Mouse (Mus musculus): ENCODE data around the gene Lta. TPM values are rescaled to one million over a fixed set of nuclear protein-coding genes. Genes with fewer than 3 reads are reported as not detected.

The Lta gene
- polyA plus RNA-seq, 1 experiment from 2014 or later, result 0.85 TPM

DNA sequence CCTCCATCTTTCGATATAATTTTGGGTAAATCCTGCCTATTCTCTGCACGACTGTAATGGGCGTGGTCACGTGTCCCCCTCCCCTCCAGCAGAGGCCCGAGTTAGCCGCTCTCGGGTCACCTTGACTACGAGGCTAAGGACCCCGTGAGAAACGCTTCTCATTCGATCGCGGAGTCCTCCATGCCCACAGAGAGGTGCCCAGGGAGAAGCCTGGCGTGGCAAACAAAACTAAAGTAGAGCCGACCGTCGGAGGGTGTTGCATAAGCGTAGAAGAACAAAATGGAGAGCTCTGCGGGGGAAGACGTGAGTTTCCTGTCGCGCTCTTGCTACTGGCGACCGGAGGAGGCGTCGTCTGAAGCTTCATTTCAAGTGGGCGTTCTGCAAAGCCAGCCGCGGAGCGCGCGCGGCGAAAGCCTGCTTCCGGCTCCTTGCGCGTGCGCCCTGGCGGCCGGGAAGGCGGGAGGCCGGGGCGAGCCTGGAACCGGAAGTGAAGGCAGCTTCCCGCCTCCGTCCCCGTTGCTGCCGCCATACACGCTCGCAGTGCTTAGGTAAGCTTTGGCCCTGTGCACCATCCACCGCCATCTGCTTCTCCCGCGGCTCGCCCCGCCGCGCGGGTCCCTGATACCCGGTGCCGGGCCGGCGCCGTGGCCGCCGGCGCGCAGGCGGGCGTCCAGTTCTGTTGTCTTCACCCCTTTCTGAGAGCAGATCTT lies 36.3 kb upstream of the Lta start, which contains the start of gene Ddx39b:
Gene Ddx39b, plus strand, starts transcription at position 442 of the 710 bp plus-strand sequence.
- H3K27me3 ChIP-seq (replicated peaks; ENCODE audit: control insufficient read depth, insufficient read depth, low read length), result no peaks in the 10 kb centered on the region
- peak within 1 kb of the TSS; percentile 99 for H3K27ac ChIP-seq (ENCODE audit: low read depth)
- H3K4me2 ChIP-seq (ENCODE audit: low read length), result peak within 1 kb of the TSS; percentile 87
- under 1% methylated on average over 69 of the region's 69 CpGs for WGBS
- ATAC-seq (replicated peaks; ENCODE audit: low FRiP score, low TSS enrichment, low read depth), result peak; percentile 91
- peak; percentile 99 for DNase-seq (ENCODE audit: low spot score)
- H3K36me3 ChIP-seq (ENCODE audit: control insufficient read depth, insufficient read depth, low read length), result peaks cover 33% of the 10 kb centered on the region
- no peaks in the 10 kb centered on the region for H3K9me3 ChIP-seq (ENCODE audit: control insufficient read depth, low read length)
- peaks cover 43% of the 10 kb centered on the region for H3K4me1 ChIP-seq (replicated peaks; ENCODE audit: control insufficient read depth, insufficient read depth, low read length)
- peak within 1 kb of the TSS; percentile 86 for H3K4me3 ChIP-seq (ENCODE audit: low read depth, low read length)
- H3K9ac ChIP-seq (ENCODE audit: low read length), result peak within 1 kb of the TSS; percentile 99

DNA sequence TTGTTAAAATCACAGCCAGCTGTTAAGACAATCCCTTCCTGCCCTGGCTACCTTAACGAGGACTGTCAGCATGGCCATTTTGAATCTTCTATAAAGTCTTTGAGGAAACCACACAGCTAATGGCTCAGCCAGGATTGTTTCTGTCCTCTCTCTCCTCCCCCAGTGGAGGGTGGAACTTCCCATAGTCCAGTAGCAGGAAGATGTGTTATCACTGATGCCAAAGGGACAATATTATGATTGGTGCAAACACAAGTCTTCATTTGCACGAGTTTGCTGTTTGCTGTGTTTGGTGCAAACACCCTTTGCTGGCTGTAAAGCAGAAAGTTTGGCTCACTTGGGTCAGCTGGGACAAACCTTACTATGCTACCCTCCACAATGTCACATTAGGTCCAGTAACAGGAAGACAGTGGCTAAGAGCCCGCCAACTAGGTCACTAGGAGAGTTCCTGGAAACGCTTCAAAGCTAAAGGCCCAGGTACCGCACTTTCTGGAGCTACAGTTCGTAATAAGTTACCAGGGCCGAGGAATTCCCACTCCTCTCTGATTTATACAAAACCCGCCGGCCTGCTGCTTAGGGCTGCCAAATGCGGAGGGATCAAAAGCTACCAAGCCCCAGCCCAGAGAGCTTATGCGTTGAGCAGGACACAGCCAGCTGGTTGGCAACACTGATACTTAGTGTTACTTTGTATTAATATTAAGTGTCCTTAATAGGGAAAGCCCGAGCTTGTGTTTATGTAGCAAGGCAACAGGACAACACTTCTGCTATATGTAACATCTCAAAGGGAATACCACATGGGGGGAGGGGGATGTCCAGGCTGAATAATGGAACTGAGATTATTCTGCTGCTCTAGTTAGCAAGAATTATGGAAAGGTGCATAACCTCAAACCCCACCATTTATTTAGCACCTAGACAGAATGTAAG lies 35.5 kb upstream of the Lta start:
- Histone ChIP-seq H3K27ac (ENCODE audit: low read depth) (peak overlapping the region; percentile 99), H3K4me3 (ENCODE audit: low read depth, low read length) (peak overlapping the region; percentile 86), H3K9me3 (ENCODE audit: control insufficient read depth, low read length) (no peaks in the 10 kb centered on the region), H3K4me2 (ENCODE audit: low read length) (peak overlapping the region; percentile 87), H3K4me1 (replicated peaks; ENCODE audit: control insufficient read depth, insufficient read depth, low read length) (peaks cover 39% of the 10 kb centered on the region), H3K9ac (ENCODE audit: low read length) (peak overlapping the region; percentile 99), H3K36me3 (ENCODE audit: control insufficient read depth, insufficient read depth, low read length) (peaks cover 25% of the 10 kb centered on the region), H3K27me3 (replicated peaks; ENCODE audit: control insufficient read depth, insufficient read depth, low read length) (no peaks in the 10 kb centered on the region)
- DNase-seq (ENCODE audit: low spot score), result no peak
- WGBS, result 24% methylated on average over 12 of the region's 12 CpGs
- ATAC-seq (replicated peaks; ENCODE audit: low FRiP score, low TSS enrichment, low read depth), result peak; percentile 0; the same call in 1 of the 2 replicates

DNA sequence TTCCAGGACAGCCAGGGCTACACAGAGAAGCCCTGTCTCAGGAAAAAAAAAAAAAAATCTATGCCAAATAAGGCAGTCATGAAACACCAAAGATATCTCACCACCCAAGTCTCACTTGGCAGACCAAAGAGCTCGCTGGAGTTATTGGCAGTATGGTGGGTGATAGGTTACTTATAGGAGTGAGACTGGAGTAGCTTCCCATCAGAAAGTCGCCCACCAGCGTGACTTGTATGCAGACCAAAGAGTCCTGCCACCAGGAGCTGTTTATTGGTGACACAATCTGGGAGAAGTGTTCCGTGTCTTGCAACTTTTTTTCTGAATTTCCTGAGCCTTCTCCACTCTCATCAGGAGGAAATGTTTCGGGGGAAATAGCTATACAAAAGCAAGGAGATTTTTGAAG lies 34.5 kb upstream of the Lta start:
- Histone ChIP-seq H3K27ac (ENCODE audit: low read depth) (peak overlapping the region; percentile 99; the same call in 1 of the 2 replicates), H3K9ac (ENCODE audit: low read length) (no peak overlapping the region), H3K4me3 (ENCODE audit: low read depth, low read length) (no peak overlapping the region), H3K36me3 (ENCODE audit: control insufficient read depth, insufficient read depth, low read length) (peaks cover 15% of the 10 kb centered on the region), H3K4me1 (replicated peaks; ENCODE audit: control insufficient read depth, insufficient read depth, low read length) (peaks cover 31% of the 10 kb centered on the region), H3K27me3 (replicated peaks; ENCODE audit: control insufficient read depth, insufficient read depth, low read length) (no peaks in the 10 kb centered on the region), H3K9me3 (ENCODE audit: control insufficient read depth, low read length) (no peaks in the 10 kb centered on the region), H3K4me2 (ENCODE audit: low read length) (no peak overlapping the region)
- WGBS, result 77% methylated on average over 5 of the region's 5 CpGs
- DNase-seq (ENCODE audit: low spot score), result no peak
- no peak for ATAC-seq (replicated peaks; ENCODE audit: low FRiP score, low TSS enrichment, low read depth)

DNA sequence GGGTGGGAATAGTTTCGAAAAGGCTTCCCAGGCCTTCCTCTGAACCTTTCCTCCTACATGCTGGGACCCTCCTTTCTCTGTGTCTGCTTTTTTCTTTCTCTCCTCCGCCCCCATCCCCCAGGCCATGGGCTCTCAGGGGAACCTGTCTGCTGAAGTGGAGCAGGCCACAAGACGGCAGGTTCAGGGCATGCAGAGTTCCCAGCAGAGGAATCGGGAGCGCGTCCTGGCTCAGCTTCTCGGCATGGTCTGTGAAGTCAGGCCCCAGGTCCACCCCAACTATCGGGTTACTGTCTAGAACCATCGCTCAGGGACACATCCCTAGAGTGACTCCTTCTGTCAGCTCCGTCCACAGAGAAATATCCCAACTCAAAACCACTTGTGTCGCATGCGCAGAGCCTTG lies 32.4 kb upstream of the Lta start:
- H3K9me3 ChIP-seq (ENCODE audit: control insufficient read depth, low read length), result no peaks in the 10 kb centered on the region
- H3K4me1 ChIP-seq (replicated peaks; ENCODE audit: control insufficient read depth, insufficient read depth, low read length), result peaks cover 35% of the 10 kb centered on the region
- H3K4me3 ChIP-seq (ENCODE audit: low read depth, low read length), result no peak overlapping the region
- 91% methylated on average over 12 of the region's 12 CpGs for WGBS
- no peak overlapping the region for H3K9ac ChIP-seq (ENCODE audit: low read length)
- H3K4me2 ChIP-seq (ENCODE audit: low read length), result no peak overlapping the region
- DNase-seq (ENCODE audit: low spot score) (no peak), ATAC-seq (replicated peaks; ENCODE audit: low FRiP score, low TSS enrichment, low read depth) (no peak)
- H3K36me3 ChIP-seq (ENCODE audit: control insufficient read depth, insufficient read depth, low read length), result no peaks in the 10 kb centered on the region
- no peak overlapping the region for H3K27ac ChIP-seq (ENCODE audit: low read depth)
- H3K27me3 ChIP-seq (replicated peaks; ENCODE audit: control insufficient read depth, insufficient read depth, low read length), result no peaks in the 10 kb centered on the region

DNA sequence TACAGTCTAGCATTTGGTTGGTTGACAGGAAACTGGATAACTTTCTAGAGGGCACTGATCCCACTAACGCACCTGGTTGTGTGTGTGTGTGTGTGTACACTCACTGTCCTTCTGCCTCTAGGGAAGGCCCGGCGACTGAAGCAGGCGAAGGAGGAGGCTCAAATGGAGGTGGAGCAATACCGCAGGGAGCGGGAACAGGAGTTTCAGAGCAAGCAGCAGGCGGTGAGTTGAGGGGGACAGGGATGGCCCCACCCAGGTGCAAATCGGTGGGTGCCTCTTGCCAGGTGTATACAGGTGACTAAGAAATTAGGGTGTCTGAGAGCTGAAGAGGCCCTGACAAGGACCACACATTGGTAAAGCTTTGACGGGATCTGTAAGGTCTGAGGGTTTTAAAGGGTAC lies 31.8 kb upstream of the Lta start:
- peaks cover 38% of the 10 kb centered on the region for H3K4me1 ChIP-seq (replicated peaks; ENCODE audit: control insufficient read depth, insufficient read depth, low read length)
- no peaks in the 10 kb centered on the region for H3K9me3 ChIP-seq (ENCODE audit: control insufficient read depth, low read length)
- no peaks in the 10 kb centered on the region for H3K27me3 ChIP-seq (replicated peaks; ENCODE audit: control insufficient read depth, insufficient read depth, low read length)
- no peak for ATAC-seq (replicated peaks; ENCODE audit: low FRiP score, low TSS enrichment, low read depth)
- H3K4me2 ChIP-seq (ENCODE audit: low read length), result no peak overlapping the region
- no peak overlapping the region for H3K4me3 ChIP-seq (ENCODE audit: low read depth, low read length)
- WGBS, result 72% methylated on average over 9 of the region's 9 CpGs
- no peak overlapping the region for H3K9ac ChIP-seq (ENCODE audit: low read length)
- H3K27ac ChIP-seq (ENCODE audit: low read depth), result no peak overlapping the region
- H3K36me3 ChIP-seq (ENCODE audit: control insufficient read depth, insufficient read depth, low read length), result no peaks in the 10 kb centered on the region
- no peak for DNase-seq (ENCODE audit: low spot score)

DNA sequence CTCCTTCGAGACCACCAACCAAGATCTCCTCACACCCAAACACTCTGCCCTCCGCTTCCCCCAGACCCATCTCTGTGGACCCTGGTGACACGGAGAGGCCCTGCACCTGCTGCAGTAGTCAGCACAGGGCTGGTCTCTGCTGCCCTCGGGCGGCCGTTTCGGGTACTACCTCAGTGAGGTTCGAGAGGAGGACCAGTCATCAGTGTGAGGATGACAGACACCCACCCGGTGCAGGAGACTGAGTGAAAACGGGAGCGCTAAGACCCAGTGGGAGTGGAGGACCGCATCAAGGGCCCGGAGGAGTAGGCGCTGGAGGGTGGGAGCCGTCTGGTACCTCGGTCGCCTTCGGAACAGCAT lies 31.2 kb upstream of the Lta start:
- H3K4me2 ChIP-seq (ENCODE audit: low read length), result peak overlapping the region; percentile 84
- 2% methylated on average over 18 of the region's 18 CpGs for WGBS
- peaks cover 1% of the 10 kb centered on the region; the same call in 1 of the 2 replicates for H3K36me3 ChIP-seq (ENCODE audit: control insufficient read depth, insufficient read depth, low read length)
- peak overlapping the region; percentile 73 for H3K9ac ChIP-seq (ENCODE audit: low read length)
- peaks cover 42% of the 10 kb centered on the region for H3K4me1 ChIP-seq (replicated peaks; ENCODE audit: control insufficient read depth, insufficient read depth, low read length)
- H3K4me3 ChIP-seq (ENCODE audit: low read depth, low read length), result peak overlapping the region; percentile 59
- no peaks in the 10 kb centered on the region for H3K27me3 ChIP-seq (replicated peaks; ENCODE audit: control insufficient read depth, insufficient read depth, low read length)
- no peaks in the 10 kb centered on the region for H3K9me3 ChIP-seq (ENCODE audit: control insufficient read depth, low read length)
- ATAC-seq (replicated peaks; ENCODE audit: low FRiP score, low TSS enrichment, low read depth) (peak; percentile 56), DNase-seq (ENCODE audit: low spot score) (peak; percentile 100)
- H3K27ac ChIP-seq (ENCODE audit: low read depth), result peak overlapping the region; percentile 96

DNA sequence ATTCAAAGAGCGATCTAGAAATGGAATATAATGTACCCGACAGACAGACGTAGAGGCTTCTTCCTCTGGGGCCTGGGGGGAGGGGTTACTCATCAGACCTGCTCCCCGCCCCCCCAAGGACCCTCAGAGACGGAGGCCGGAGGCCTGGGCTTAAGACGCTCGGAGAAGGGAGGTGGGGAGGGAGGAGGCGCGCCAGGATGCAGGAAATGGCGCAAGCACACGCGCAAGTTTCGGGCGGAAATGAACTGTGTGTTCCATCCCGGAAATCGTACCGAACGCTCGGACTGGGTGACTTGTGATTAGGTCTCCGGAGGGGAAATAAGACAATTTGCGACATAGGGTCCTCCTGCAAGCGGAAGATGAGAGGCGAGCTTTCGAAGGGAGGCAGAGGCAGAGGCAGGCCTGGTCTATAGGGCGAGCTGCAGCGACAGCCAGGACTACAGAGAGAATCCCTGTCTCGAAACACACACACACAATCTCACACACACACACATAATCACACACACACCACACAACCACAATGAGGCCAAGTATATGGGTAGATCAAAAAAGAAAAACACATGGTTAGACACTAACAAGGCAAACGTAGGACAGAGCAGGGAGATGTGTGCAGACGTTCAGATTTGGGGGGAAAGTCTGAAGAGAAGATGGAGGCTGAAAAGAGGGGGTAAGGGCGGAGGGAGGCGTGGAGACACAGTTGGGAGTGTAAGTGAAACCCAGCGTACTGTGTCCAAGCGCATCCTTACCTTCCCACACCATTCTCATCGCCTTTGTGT lies 30.7 kb upstream of the Lta start, which contains the start of gene Nfkbil1:
Gene Nfkbil1, minus strand, starts transcription at position 179 of the 776 bp plus-strand sequence.
- ATAC-seq (replicated peaks; ENCODE audit: low FRiP score, low TSS enrichment, low read depth), result peak; percentile 79
- under 1% methylated on average over 35 of the region's 35 CpGs for WGBS
- Histone ChIP-seq H3K9ac (ENCODE audit: low read length) (peak within 1 kb of the TSS; percentile 73), H3K4me2 (ENCODE audit: low read length) (peak within 1 kb of the TSS; percentile 84), H3K36me3 (ENCODE audit: control insufficient read depth, insufficient read depth, low read length) (peaks cover 7% of the 10 kb centered on the region; the same call in 1 of the 2 replicates), H3K27me3 (replicated peaks; ENCODE audit: control insufficient read depth, insufficient read depth, low read length) (no peaks in the 10 kb centered on the region), H3K27ac (ENCODE audit: low read depth) (peak within 1 kb of the TSS; percentile 96), H3K4me1 (replicated peaks; ENCODE audit: control insufficient read depth, insufficient read depth, low read length) (peaks cover 41% of the 10 kb centered on the region), H3K4me3 (ENCODE audit: low read depth, low read length) (peak within 1 kb of the TSS; percentile 59), H3K9me3 (ENCODE audit: control insufficient read depth, low read length) (no peaks in the 10 kb centered on the region)
- peak; percentile 87 for DNase-seq (ENCODE audit: low spot score)

DNA sequence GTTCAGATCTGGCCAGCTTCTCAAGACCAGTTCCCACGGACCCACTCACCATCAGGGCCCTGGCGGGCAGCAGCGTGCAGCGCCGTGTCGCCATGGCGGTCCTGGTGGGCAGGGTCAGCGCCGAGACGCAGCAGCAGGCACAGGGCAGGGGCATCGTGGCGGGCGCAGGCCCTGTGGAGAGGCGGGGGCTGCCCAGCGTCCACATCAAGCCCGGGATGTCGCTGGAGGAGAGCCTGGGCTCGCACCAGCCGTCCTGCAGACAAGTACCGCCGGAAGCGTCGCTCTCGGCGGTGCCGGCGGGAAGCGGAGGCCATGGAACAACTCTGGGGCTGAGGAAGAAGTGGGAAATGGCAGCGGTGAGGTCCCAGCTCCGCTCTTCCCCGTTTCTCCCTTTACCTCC lies 29.8 kb upstream of the Lta start:
- H3K27ac ChIP-seq (ENCODE audit: low read depth), result peak overlapping the region; percentile 96
- H3K27me3 ChIP-seq (replicated peaks; ENCODE audit: control insufficient read depth, insufficient read depth, low read length), result no peaks in the 10 kb centered on the region
- no peaks in the 10 kb centered on the region for H3K9me3 ChIP-seq (ENCODE audit: control insufficient read depth, low read length)
- H3K9ac ChIP-seq (ENCODE audit: low read length), result peak overlapping the region; percentile 73
- H3K4me2 ChIP-seq (ENCODE audit: low read length), result peak overlapping the region; percentile 84
- peaks cover 39% of the 10 kb centered on the region for H3K4me1 ChIP-seq (replicated peaks; ENCODE audit: control insufficient read depth, insufficient read depth, low read length)
- H3K4me3 ChIP-seq (ENCODE audit: low read depth, low read length), result peak overlapping the region; percentile 59
- 3% methylated on average over 31 of the region's 31 CpGs for WGBS
- ATAC-seq (replicated peaks; ENCODE audit: low FRiP score, low TSS enrichment, low read depth), result 0 out of 2 replicates have a peak, but pooled peaks have one; percentile 2
- peak; percentile 79 for DNase-seq (ENCODE audit: low spot score)
- peaks cover 10% of the 10 kb centered on the region; the same call in 1 of the 2 replicates for H3K36me3 ChIP-seq (ENCODE audit: control insufficient read depth, insufficient read depth, low read length)
